Mouse (Mus musculus) kidney, embryonic 16.5 days (tissue): ENCODE data around the gene N4bp2. TPM values are rescaled to one million over a fixed set of nuclear protein-coding genes. Genes with fewer than 3 reads are reported as not detected.
"Not testable (repeated sequence)": the region's sequence is repeated elsewhere in the genome, so short reads cannot be mapped to it uniquely, and the experiment has no call there.

Experiments used
- ATAC-seq: fragments of 200-750 bp; cut with Nextera tagmentation; 2 replicates; pipeline ENCODE4 v1.8.0; 2017; ENCODE audit warnings: moderate TSS enrichment; ENCODE audit not compliant: low FRiP score, low TSS enrichment
- H3K27ac ChIP-seq: fragments of 300-500 bp; sonication (generic); 2 replicates; pipeline ENCODE4 v1.5.1; 2014; ENCODE audit warnings: low read length
- H3K27me3 ChIP-seq: fragments of 300-500 bp; sonication (generic); 2 replicates; pipeline ENCODE4 v1.6.1; 2014; ENCODE audit warnings: low read length, control low read depth, mixed read lengths; ENCODE audit not compliant: insufficient read depth
- H3K36me3 ChIP-seq: fragments of 300-500 bp; sonication (generic); 2 replicates; pipeline ENCODE4 v1.6.1; 2014; ENCODE audit warnings: low read length, control low read depth, mixed read lengths; ENCODE audit not compliant: insufficient read depth
- H3K4me1 ChIP-seq: fragments of 300-500 bp; sonication (generic); 2 replicates; pipeline ENCODE4 v1.6.1; 2014; ENCODE audit warnings: low read length, control low read depth, mixed read lengths; ENCODE audit not compliant: insufficient read depth
- H3K4me2 ChIP-seq: fragments of 300-500 bp; sonication (generic); replicated peaks from 2 replicates; pipeline ENCODE4 v1.6.1; 2014; ENCODE audit warnings: low read depth, low read length
- H3K4me3 ChIP-seq: fragments of 300-500 bp; sonication (generic); 2 replicates; pipeline ENCODE4 v1.5.1; 2014; ENCODE audit warnings: mild to moderate bottlenecking, low read length
- H3K9ac ChIP-seq: fragments of 300-500 bp; sonication (generic); replicated peaks from 2 replicates; pipeline ENCODE4 v1.6.1; 2014; ENCODE audit warnings: low read length
- H3K9me3 ChIP-seq: fragments of 300-500 bp; sonication (generic); 2 replicates; pipeline ENCODE4 v1.6.1; 2016; ENCODE audit warnings: low read length, control low read depth
- WGBS: fragments of 180-500 bp; shearing (Covaris S2); extraction: QIAGEN DNeasy Blood & Tissue Kit; methylation state at CpG from one replicate; pipeline ENCODE4 v1.1.7; 2014; 5-methylcytosine and 5-hydroxymethylcytosine counted together
- polyA plus RNA-seq: library from polyadenylated mRNA; unstranded; fragments of >200 nt; fragmentation: Nextera tagmentation; extraction: Ambion mirVana; gene quantifications from 2 replicates; pipeline ENCODE4 v1.2.1, GENCODE M21; 2015

N4bp2 gene
- polyA plus RNA-seq = 18.8 and 24.3 TPM in 2 replicates

DNA sequence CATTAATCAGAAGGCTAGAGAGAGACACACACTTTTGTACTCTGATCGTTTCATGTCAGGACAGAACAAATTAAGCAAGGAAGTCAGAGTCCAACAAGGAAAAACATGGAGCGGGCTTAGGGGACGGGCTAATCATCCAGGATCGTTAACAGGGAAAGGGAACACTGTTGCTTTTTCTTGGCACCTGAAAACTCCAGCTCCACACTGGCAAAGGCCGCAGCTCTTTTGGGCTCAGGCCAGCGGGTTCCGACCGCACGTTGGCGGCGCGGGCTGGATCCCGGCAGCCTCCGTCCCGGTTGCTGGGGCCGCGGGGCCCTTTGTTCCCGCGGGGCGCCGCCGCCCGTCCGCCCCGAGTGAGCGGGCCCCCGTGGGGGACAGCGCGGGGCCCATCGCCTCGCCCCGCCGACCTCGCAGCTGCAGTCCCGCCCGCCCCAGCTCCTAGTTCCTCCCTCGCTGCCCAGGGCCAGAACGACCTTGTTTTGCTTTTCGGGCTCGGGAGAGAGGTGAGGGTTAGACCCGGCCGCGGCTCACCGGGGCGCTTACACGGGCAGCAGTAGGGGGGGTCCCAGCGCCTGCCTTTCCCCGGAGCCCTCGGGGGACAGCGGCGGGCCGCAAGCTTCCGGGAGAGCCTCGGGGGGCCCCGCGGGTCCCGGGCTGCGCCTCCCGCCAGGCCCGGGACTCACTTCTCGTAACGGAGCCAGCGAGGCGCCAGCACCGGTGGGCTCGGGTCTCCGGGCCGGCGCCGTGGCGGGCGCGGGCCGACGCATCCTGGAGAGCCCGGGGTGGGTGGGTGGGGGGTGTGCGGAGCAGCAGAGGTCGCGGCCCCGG, at the start of gene N4bp2:
TSS of gene N4bp2 (plus strand) at position 434 of the 828 bp plus-strand sequence.
- H3K4me1 ChIP-seq = peaks cover 11% of the 10 kb centered on the region
- under 1% methylated on average over 46 of the region's 80 CpGs for WGBS

DNA sequence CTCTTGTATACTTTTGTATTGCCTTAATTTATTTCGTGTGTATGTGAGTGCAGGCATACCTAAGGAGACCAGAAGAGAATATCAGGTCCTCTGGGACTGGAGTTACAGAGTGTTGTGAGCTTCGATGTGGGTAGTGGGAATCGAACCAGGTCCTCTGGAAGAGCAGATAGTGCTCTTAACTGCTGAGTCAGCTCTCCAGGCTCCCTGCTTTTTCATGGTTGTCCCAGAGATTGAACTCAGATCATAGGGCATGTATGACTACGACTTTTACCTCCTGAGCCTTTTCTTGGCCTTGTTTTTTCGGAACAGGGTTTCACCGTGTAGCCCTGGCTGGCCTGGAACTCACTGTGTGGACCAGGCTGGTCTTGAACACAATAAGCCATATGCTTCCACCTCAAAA, 48.2 kb upstream of the N4bp2 start:
- WGBS = 87% methylated on average over 6 of the region's 6 CpGs
- Histone ChIP-seq H3K36me3 (no peaks in the 10 kb centered on the region), H3K4me2 (no peak overlapping the region), H3K4me3 (no peak overlapping the region), H3K27me3 (no peaks in the 10 kb centered on the region), H3K27ac (no peak overlapping the region), H3K4me1 (no peaks in the 10 kb centered on the region), H3K9me3 (no peaks in the 10 kb centered on the region), H3K9ac (no peak overlapping the region)
- ATAC-seq = no peak

More for the DNA sequence above, at the start of gene N4bp2:
- peak within 1 kb of the TSS; percentile 71 for H3K4me3 ChIP-seq
- H3K4me2 ChIP-seq = peak within 1 kb of the TSS; percentile 62
- no peaks in the 10 kb centered on the region for H3K36me3 ChIP-seq
- H3K9me3 ChIP-seq = no peaks in the 10 kb centered on the region
- H3K27ac ChIP-seq = peak within 1 kb of the TSS; percentile 100
- peak; percentile 53 for ATAC-seq
- H3K9ac ChIP-seq = peak within 1 kb of the TSS; percentile 97
- no peaks in the 10 kb centered on the region for H3K27me3 ChIP-seq

- H3K9me3 ChIP-seq = no peaks in the 10 kb centered on the region
- 74% methylated on average over 18 of the region's 18 CpGs for WGBS
- no peak overlapping the region for H3K4me2 ChIP-seq
- H3K9ac ChIP-seq = no peak overlapping the region
- no peaks in the 10 kb centered on the region for H3K4me1 ChIP-seq
- H3K27ac ChIP-seq = no peak overlapping the region
- no peaks in the 10 kb centered on the region for H3K27me3 ChIP-seq
- no peak for ATAC-seq
- H3K4me3 ChIP-seq = no peak overlapping the region
- H3K36me3 ChIP-seq = no peaks in the 10 kb centered on the region
These were observed 46.0 kb upstream of the N4bp2 start for GRCm38 (mm10) chr5:65717063-65717902.

GRCm38 (mm10) chr5:65717903-65718211, 45.5 kb upstream of the N4bp2 start:
- not testable (repeated sequence) for H3K4me2 ChIP-seq, H3K27ac ChIP-seq, H3K4me3 ChIP-seq, H3K4me1 ChIP-seq, H3K9me3 ChIP-seq, ATAC-seq, H3K27me3 ChIP-seq, H3K9ac ChIP-seq, H3K36me3 ChIP-seq
- 94% methylated on average over 8 of the region's 8 CpGs for WGBS

DNA sequence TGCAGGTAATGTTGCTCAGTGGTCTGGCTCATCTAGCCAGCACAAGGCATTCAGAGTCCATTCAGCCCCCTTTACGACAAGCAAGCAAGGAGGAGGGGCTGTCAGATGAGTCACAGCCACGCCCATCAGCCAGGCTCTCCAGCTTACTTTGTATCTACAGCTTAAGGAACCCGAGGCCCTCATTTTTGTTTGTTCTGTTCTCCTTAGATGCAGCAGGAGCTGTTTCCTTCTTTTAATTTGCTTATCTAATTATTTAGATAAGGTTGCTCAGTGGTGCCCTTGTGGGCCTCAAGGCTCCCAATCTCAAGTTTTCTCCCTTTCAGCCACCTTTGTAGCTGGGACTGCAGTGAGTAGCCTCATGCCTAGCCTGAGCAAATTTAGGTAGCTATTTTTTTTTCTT, 45.0 kb upstream of the N4bp2 start:
- WGBS = 23% methylated on average over 3 of the region's 3 CpGs
- ATAC-seq = no peak
- no peaks in the 10 kb centered on the region for H3K9me3 ChIP-seq
- no peak overlapping the region for H3K4me3 ChIP-seq
- H3K9ac ChIP-seq = no peak overlapping the region
- H3K4me1 ChIP-seq = no peaks in the 10 kb centered on the region
- H3K27me3 ChIP-seq = no peaks in the 10 kb centered on the region
- H3K27ac ChIP-seq = no peak overlapping the region
- no peaks in the 10 kb centered on the region for H3K36me3 ChIP-seq
- no peak overlapping the region for H3K4me2 ChIP-seq

GRCm38 (mm10) chr5:65724311-65725054, 38.8 kb upstream of the N4bp2 start:
- H3K9me3 ChIP-seq = no peaks in the 10 kb centered on the region
- H3K4me2 ChIP-seq = peak overlapping the region; percentile 69
- WGBS = under 1% methylated on average over 22 of the region's 23 CpGs
- H3K9ac ChIP-seq = peak overlapping the region; percentile 61
- no peaks in the 10 kb centered on the region for H3K27me3 ChIP-seq
- H3K4me3 ChIP-seq = peak overlapping the region; percentile 43
- H3K36me3 ChIP-seq = no peaks in the 10 kb centered on the region
- peaks cover 8% of the 10 kb centered on the region; the same call in 1 of the 2 replicates for H3K4me1 ChIP-seq
- peak; percentile 92 for ATAC-seq
- peak overlapping the region; percentile 95 for H3K27ac ChIP-seq

DNA sequence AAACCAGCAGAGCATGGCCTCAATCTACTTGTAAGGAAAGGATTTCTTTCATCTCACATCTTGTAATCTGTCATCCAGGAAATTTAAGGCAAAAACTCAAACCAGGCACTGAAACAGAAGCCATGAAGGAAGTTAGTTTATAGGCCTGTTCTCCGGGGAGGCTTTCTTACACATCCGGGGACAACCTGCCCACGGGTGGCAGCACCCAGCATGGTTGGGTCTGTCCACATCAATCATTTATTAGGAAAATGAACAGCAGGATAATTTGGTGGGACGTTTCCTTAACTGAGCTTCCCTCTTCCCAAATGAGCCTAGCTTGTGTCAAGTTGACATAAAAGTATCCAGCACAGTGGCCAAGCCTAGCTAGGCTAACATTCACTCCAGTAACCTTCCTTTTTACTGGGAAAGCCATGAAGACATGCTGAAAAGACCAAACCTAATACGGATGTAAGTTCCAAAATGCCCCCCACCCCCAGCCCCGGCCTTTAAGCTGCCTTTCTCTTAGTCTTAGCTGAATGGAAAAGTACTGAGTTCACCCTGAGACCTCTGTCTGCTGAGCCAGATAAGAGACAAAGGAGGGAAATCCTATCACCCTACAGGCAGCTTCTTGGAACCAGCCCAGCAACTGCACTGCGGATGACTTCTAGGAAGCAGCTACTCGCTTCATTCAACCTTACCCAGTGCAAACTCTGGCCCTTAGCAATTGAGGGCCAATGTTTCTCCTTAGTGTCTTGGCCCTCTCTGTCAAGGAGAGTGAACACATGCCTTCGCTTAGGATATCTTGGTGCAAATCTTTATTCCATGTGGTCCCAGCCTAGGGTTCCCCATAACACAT, 31.9 kb upstream of the N4bp2 start:
- WGBS = 56% methylated on average over 9 of the region's 9 CpGs
- Histone ChIP-seq H3K4me1 (0 out of 2 replicates have a peak, but pooled peaks cover 3% of the 10 kb centered on the region), H3K27me3 (no peaks in the 10 kb centered on the region), H3K9me3 (0 out of 2 replicates have a peak, but pooled peaks cover 6% of the 10 kb centered on the region), H3K9ac (no peak overlapping the region), H3K4me3 (no peak overlapping the region), H3K36me3 (no peaks in the 10 kb centered on the region), H3K4me2 (no peak overlapping the region), H3K27ac (peak overlapping the region; percentile 61)
- ATAC-seq = peak; percentile 82

GRCm38 (mm10) chr5:65735601-65736000, 27.7 kb upstream of the N4bp2 start:
- no peak overlapping the region for H3K4me2 ChIP-seq
- H3K27ac ChIP-seq = no peak overlapping the region
- no peaks in the 10 kb centered on the region for H3K27me3 ChIP-seq
- no peaks in the 10 kb centered on the region for H3K36me3 ChIP-seq
- H3K4me1 ChIP-seq = 0 out of 2 replicates have a peak, but pooled peaks cover 3% of the 10 kb centered on the region
- no peak for ATAC-seq
- 90% methylated on average over 2 of the region's 2 CpGs for WGBS
- no peak overlapping the region for H3K9ac ChIP-seq
- H3K4me3 ChIP-seq = no peak overlapping the region
- H3K9me3 ChIP-seq = 0 out of 2 replicates have a peak, but pooled peaks cover 6% of the 10 kb centered on the region

DNA sequence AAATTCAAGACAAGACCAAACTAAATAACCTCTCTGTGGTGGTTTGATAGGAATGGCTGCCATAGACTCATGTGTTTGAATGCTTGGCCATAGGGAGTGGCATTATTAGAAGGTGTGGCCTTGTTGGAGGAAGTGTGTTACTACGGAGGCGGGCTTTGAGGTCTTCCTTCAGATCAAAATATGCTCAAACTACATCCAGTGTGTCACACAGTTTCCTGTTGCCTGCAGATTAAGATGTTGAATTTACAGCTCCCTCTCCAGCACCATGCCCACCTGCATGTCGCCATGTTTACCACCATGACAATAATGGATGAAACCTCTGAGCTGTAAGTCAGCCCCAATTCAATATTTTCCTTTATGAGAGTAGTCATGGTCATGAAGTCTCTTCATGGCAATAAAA, 24.0 kb upstream of the N4bp2 start:
- Histone ChIP-seq H3K27ac (no peak overlapping the region), H3K4me2 (no peak overlapping the region), H3K4me3 (no peak overlapping the region), H3K9ac (no peak overlapping the region), H3K36me3 (no peaks in the 10 kb centered on the region), H3K27me3 (no peaks in the 10 kb centered on the region), H3K9me3 (0 out of 2 replicates have a peak, but pooled peaks cover 6% of the 10 kb centered on the region), H3K4me1 (no peaks in the 10 kb centered on the region)
- 95% methylated on average over 3 of the region's 3 CpGs for WGBS
- ATAC-seq = no peak
